Comparison of ENCODE assay signal across 19 mouse cellular contexts in the genomic region with DNA sequence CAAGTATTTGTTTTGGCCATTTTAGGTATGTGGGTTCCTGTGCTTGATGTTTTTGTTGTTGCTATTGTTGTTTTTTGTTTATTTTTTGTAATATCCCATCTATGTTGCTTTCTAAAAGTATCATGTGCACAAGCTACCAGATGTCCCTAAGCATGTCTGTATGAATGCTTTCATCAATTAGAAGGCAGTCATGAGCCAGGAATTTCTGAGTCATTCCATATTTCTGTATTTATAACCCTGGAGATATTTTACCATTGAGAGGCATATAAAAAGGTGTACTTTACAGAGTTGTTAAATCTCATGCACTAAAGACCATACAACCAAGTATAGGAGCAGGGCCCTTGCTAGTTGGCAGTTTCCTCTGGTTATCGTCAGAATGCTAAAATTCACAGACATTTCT.
"Had no signal": no experiment of that assay in that cellular context is flagged by ENCODE, and none has a peak within 500 bp of the region (broad histone marks: within the 10 kb centered on the region; RNA-seq: fewer than 3 reads in every experiment).

No protein-coding gene starts in this region.

- H3K4me1 ChIP-seq: lung, embryonic 15.5 days; megakaryocyte, embryonic 14.5 days; midbrain, embryonic 10.5 days; midbrain, embryonic 12.5 days; neural tube, embryonic 13.5 days; neural tube, embryonic 15.5 days had no signal

- H3K4me3 ChIP-seq: lung, embryonic 15.5 days; megakaryocyte, embryonic 14.5 days; midbrain, embryonic 10.5 days; midbrain, embryonic 12.5 days; myocyte; neural tube, embryonic 13.5 days; neural tube, embryonic 15.5 days had no signal

- DNase-seq: liver, postnatal 0 days; lung, adult 2 months; lung, postnatal 14 days; lung, postnatal 36 days; midbrain, embryonic 14.5 days; right cerebral cortex, postnatal 25 days; right cerebral cortex, postnatal 4 days; spleen, adult 18-20 months; thymus, adult 18-20 months; thymus, postnatal 14 days; thymus, postnatal 36 days had no signal

- H3K27ac ChIP-seq: lung, embryonic 15.5 days; macrophage; midbrain, embryonic 10.5 days; midbrain, embryonic 12.5 days; neural tube, embryonic 13.5 days; neural tube, embryonic 15.5 days had no signal
